Mouse (Mus musculus): ENCODE data around the gene Irak4. TPM values are rescaled to one million over a fixed set of nuclear protein-coding genes. Genes with fewer than 3 reads are reported as not detected.
A peak's percentile ranks its signal among the peaks of the same experiment; 100 is the strongest.

The Irak4 gene
- polyA plus RNA-seq, 1 experiment from 2014 or later, result 5.6 TPM

DNA sequence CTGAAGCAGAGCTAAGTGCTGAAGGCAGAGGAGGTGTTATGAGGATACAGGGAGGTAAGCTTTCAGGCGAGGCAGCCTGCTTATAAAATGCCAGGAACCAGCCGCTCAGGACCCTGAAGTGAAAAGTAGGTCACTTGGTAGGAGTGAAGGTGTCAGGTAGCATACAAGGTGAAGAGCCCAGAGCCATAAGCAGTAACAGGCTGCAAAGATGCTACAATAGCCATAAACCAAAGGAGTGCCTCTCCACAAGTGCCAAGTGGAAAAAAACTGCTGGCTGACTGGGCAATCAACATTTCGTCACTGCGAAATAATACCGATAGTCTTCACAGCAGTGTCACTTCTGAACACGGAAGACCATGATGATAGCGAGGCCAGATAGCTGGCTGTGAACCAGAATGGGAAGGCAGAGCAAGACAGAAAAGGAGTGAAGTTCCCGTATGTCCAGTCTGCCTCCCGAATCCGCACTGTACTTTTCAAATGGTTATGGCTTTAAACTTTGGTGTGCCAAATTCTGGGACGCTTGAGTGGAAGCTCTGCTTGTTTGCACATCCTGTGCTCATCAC is 56.8 kb downstream of the Irak4 start:
- ATAC-seq (no peak), DNase-seq (no peak)
- Histone ChIP-seq H3K4me2 (ENCODE audit: low read depth, low read length) (no peak overlapping the region), H3K27me3 (ENCODE audit: insufficient read depth, low read length) (no peaks in the 10 kb centered on the region), H3K36me3 (replicated peaks; ENCODE audit: insufficient read depth, low read length) (no peaks in the 10 kb centered on the region), H3K9ac (replicated peaks) (no peak overlapping the region), H3K9me3 (ENCODE audit: low read length) (no peaks in the 10 kb centered on the region), H3K27ac (ENCODE audit: low read depth) (no peak overlapping the region), H3K4me1 (ENCODE audit: insufficient read depth) (peaks cover 3% of the 10 kb centered on the region; the same call in 1 of the 2 replicates), H3K4me3 (ENCODE audit: low read depth, low read length) (no peak overlapping the region)
- WGBS (ENCODE audit: insufficient replicate concordance), result 66% methylated on average over 11 of the region's 11 CpGs
- TF ChIP-seq CTCF (IDR thresholded peaks at IDR 0.05; ENCODE audit: low read depth) (no peak), EP300 (IDR thresholded peaks at IDR 0.05; ENCODE audit: low read depth) (no peak)

DNA sequence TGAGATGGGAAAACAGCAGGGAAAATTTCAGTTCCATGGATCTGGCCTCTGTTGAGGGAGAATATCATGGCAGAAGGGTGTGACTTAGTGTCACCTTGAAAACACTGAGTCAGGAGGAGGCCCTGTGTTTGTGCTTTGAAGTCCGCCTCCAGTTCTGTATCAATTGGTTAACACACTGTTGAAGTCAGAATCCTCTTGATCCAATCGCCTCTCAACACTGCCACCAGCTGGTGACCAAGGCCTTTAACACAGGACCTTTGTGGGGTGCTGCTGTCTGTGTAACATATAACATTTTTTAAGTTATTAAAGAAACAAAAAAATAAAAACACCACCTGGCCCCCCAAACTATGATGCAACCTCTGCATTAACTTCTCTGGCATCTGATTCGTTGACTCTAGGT is 57.9 kb downstream of the Irak4 start:
- peak; percentile 70 for ATAC-seq

DNA sequence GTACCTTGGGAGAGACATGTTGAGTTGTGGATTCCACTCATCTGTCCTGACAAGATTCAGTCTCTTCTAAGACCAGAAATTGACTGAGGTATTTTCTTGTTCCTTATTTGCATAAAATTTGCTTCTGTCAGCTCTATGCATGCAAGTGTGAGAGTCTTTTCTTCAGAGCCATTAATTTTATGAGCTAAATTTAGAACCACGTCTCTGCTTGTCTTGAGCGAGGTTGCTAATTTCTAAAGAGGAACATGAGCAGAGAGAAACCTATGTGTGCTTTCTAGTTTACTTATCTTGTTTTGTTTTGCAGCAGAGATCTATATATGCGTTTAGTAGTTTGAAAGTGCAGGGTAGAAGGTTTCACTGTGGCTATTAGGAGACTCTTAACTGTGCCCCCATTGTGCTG is 59.0 kb downstream of the Irak4 start:
- no peak for TF ChIP-seq CTCF (IDR thresholded peaks at IDR 0.05; ENCODE audit: low read depth)
- TF ChIP-seq EP300 (IDR thresholded peaks at IDR 0.05; ENCODE audit: low read depth), result no peak
- Histone ChIP-seq H3K36me3 (replicated peaks; ENCODE audit: insufficient read depth, low read length) (no peaks in the 10 kb centered on the region), H3K4me2 (ENCODE audit: low read depth, low read length) (no peak overlapping the region), H3K9me3 (ENCODE audit: low read length) (no peaks in the 10 kb centered on the region), H3K27ac (ENCODE audit: low read depth) (no peak overlapping the region), H3K9ac (replicated peaks) (no peak overlapping the region), H3K4me3 (ENCODE audit: low read depth, low read length) (no peak overlapping the region), H3K27me3 (ENCODE audit: insufficient read depth, low read length) (no peaks in the 10 kb centered on the region), H3K4me1 (ENCODE audit: insufficient read depth) (peaks cover 3% of the 10 kb centered on the region; the same call in 1 of the 2 replicates)
- 36% methylated on average over 3 of the region's 3 CpGs for WGBS (ENCODE audit: insufficient replicate concordance)
- DNase-seq, result no peak
- no peak for ATAC-seq

More for the DNA sequence above, 57.9 kb downstream of the Irak4 start:
- peaks cover 3% of the 10 kb centered on the region; the same call in 1 of the 2 replicates for H3K4me1 ChIP-seq (ENCODE audit: insufficient read depth)
- WGBS (ENCODE audit: insufficient replicate concordance), result 20% methylated on average over 3 of the region's 3 CpGs
- no peak for TF ChIP-seq EP300 (IDR thresholded peaks at IDR 0.05; ENCODE audit: low read depth)
- TF ChIP-seq CTCF (IDR thresholded peaks at IDR 0.05; ENCODE audit: low read depth), result peak; percentile 74
- peak; percentile 68 for DNase-seq
- no peak overlapping the region for H3K27ac ChIP-seq (ENCODE audit: low read depth)
- H3K9me3 ChIP-seq (ENCODE audit: low read length), result no peaks in the 10 kb centered on the region
- no peak overlapping the region for H3K4me2 ChIP-seq (ENCODE audit: low read depth, low read length)
- H3K9ac ChIP-seq (replicated peaks), result no peak overlapping the region
- H3K27me3 ChIP-seq (ENCODE audit: insufficient read depth, low read length), result no peaks in the 10 kb centered on the region
- H3K36me3 ChIP-seq (replicated peaks; ENCODE audit: insufficient read depth, low read length), result no peaks in the 10 kb centered on the region
- no peak overlapping the region for H3K4me3 ChIP-seq (ENCODE audit: low read depth, low read length)

- no peak for DNase-seq
- 82% methylated on average over 8 of the region's 8 CpGs for WGBS (ENCODE audit: insufficient replicate concordance)
Observed at GRCm38 (mm10) chr15:94607768-94608167, 64.3 kb downstream of the Irak4 start.

DNA sequence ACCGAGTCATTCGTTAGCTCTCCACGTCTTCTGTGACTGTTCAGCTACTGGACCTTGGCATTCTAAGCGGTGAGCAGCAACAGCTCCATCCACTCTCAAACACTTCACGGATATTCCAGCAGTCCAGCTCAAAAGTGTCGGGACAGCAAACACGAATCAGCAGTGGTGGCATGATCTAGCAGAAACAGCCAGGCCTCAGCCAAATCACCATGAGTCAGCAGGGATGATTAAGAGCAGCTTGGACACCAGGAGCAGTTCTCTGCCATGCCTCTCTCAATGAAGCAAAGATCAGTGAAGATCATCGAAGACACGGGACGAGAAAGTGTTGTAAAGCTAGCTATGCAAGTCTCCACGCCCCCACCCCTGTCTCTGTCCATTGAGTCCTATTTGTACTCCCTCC is 72.6 kb downstream of the Irak4 start:
- H3K27me3 ChIP-seq (ENCODE audit: insufficient read depth, low read length), result no peaks in the 10 kb centered on the region
- WGBS (ENCODE audit: insufficient replicate concordance), result 83% methylated on average over 11 of the region's 11 CpGs
- H3K9ac ChIP-seq (replicated peaks), result no peak overlapping the region
- H3K4me1 ChIP-seq (ENCODE audit: insufficient read depth), result no peaks in the 10 kb centered on the region
- H3K27ac ChIP-seq (ENCODE audit: low read depth), result no peak overlapping the region
- DNase-seq (no peak), ATAC-seq (no peak)
- H3K4me2 ChIP-seq (ENCODE audit: low read depth, low read length), result no peak overlapping the region
- no peaks in the 10 kb centered on the region for H3K36me3 ChIP-seq (replicated peaks; ENCODE audit: insufficient read depth, low read length)
- TF ChIP-seq CTCF (IDR thresholded peaks at IDR 0.05; ENCODE audit: low read depth) (no peak), EP300 (IDR thresholded peaks at IDR 0.05; ENCODE audit: low read depth) (no peak)
- H3K9me3 ChIP-seq (ENCODE audit: low read length), result no peaks in the 10 kb centered on the region
- H3K4me3 ChIP-seq (ENCODE audit: low read depth, low read length), result no peak overlapping the region

More at GRCm38 (mm10) chr15:94607768-94608167, 64.3 kb downstream of the Irak4 start:
- no peaks in the 10 kb centered on the region for H3K9me3 ChIP-seq (ENCODE audit: low read length)
- H3K9ac ChIP-seq (replicated peaks), result no peak overlapping the region
- H3K27me3 ChIP-seq (ENCODE audit: insufficient read depth, low read length), result no peaks in the 10 kb centered on the region
- no peak for TF ChIP-seq EP300 (IDR thresholded peaks at IDR 0.05; ENCODE audit: low read depth)
- TF ChIP-seq CTCF (IDR thresholded peaks at IDR 0.05; ENCODE audit: low read depth), result no peak
- H3K27ac ChIP-seq (ENCODE audit: low read depth), result no peak overlapping the region
- no peak for ATAC-seq
- H3K4me2 ChIP-seq (ENCODE audit: low read depth, low read length), result no peak overlapping the region
- no peaks in the 10 kb centered on the region for H3K4me1 ChIP-seq (ENCODE audit: insufficient read depth)
- H3K4me3 ChIP-seq (ENCODE audit: low read depth, low read length), result no peak overlapping the region
- no peaks in the 10 kb centered on the region for H3K36me3 ChIP-seq (replicated peaks; ENCODE audit: insufficient read depth, low read length)

GRCm38 (mm10) chr15:94620909-94621308 is 77.5 kb downstream of the Irak4 start:
- no peak for TF ChIP-seq EP300 (IDR thresholded peaks at IDR 0.05; ENCODE audit: low read depth)
- TF ChIP-seq CTCF (IDR thresholded peaks at IDR 0.05; ENCODE audit: low read depth), result no peak
- Histone ChIP-seq H3K4me3 (ENCODE audit: low read depth, low read length) (no peak overlapping the region), H3K4me2 (ENCODE audit: low read depth, low read length) (no peak overlapping the region), H3K27me3 (ENCODE audit: insufficient read depth, low read length) (no peaks in the 10 kb centered on the region), H3K9me3 (ENCODE audit: low read length) (no peaks in the 10 kb centered on the region), H3K9ac (replicated peaks) (no peak overlapping the region), H3K27ac (ENCODE audit: low read depth) (no peak overlapping the region), H3K4me1 (ENCODE audit: insufficient read depth) (no peaks in the 10 kb centered on the region), H3K36me3 (replicated peaks; ENCODE audit: insufficient read depth, low read length) (no peaks in the 10 kb centered on the region)
- no peak for ATAC-seq
- DNase-seq, result no peak

DNA sequence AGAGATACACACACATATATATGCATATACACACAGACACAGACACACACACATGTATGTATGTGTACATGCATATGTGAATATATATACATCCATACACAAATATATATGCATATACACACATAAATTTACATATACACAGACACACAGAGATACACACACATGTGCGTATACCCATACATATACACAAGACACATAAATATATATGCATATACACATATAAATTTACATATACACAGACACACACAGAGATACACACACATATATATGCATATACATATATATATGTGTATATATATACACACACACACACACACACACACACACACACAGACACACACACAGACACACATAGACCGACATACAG is 85.0 kb downstream of the Irak4 start:
- H3K27ac ChIP-seq (ENCODE audit: low read depth), result no peak overlapping the region
- DNase-seq, result no peak
- no peak overlapping the region for H3K4me3 ChIP-seq (ENCODE audit: low read depth, low read length)
- H3K9me3 ChIP-seq (ENCODE audit: low read length), result no peaks in the 10 kb centered on the region
- TF ChIP-seq CTCF (IDR thresholded peaks at IDR 0.05; ENCODE audit: low read depth), result no peak
- no peak for TF ChIP-seq EP300 (IDR thresholded peaks at IDR 0.05; ENCODE audit: low read depth)
- H3K36me3 ChIP-seq (replicated peaks; ENCODE audit: insufficient read depth, low read length), result no peaks in the 10 kb centered on the region
- peak overlapping the region; percentile 76 for H3K4me2 ChIP-seq (ENCODE audit: low read depth, low read length)
- H3K27me3 ChIP-seq (ENCODE audit: insufficient read depth, low read length), result peaks cover 28% of the 10 kb centered on the region
- ATAC-seq, result no peak
- 47% methylated on average over 2 of the region's 2 CpGs for WGBS (ENCODE audit: insufficient replicate concordance)
- H3K9ac ChIP-seq (replicated peaks), result no peak overlapping the region
- no peaks in the 10 kb centered on the region for H3K4me1 ChIP-seq (ENCODE audit: insufficient read depth)
